Mouse (Mus musculus) ES-E14 (cell line): ENCODE data around the gene Mogat1. TPM values are rescaled to one million over a fixed set of nuclear protein-coding genes. Genes with fewer than 3 reads are reported as not detected.
A peak's percentile ranks its signal among the peaks of the same experiment; 100 is the strongest.
"Not testable (repeated sequence)": the region's sequence is repeated elsewhere in the genome, so short reads cannot be mapped to it uniquely, and the experiment has no call there.

Source experiments
- DNase-seq: peaks from one replicate; pipeline ENCODE4 v3.0.0-alpha.2; 2013; ENCODE audit warnings: low read depth, low spot score
- H3K27ac ChIP-seq: 2 replicates; pipeline ENCODE4 v1.5.1; 2012; ENCODE audit warnings: low read depth, mild to moderate bottlenecking, low read length, moderate library complexity, mixed read lengths; ENCODE audit not compliant: poor library complexity, insufficient read depth, severe bottlenecking
- H3K36me3 ChIP-seq: 2 replicates; pipeline ENCODE4 v1.6.1; 2012; ENCODE audit warnings: mild to moderate bottlenecking, low read length, moderate library complexity, mixed read lengths; ENCODE audit not compliant: control insufficient read depth, poor library complexity, insufficient read depth, severe bottlenecking
- H3K4me1 ChIP-seq, 2 experiments: fragments of 150-350 bp in 1 of 2; sonication (generic) in 1 of 2; 2 replicates each; pipeline ENCODE4 v1.6.1; 2012; ENCODE audit warnings: low read length in 2 of 2, mild to moderate bottlenecking in 1 of 2, mixed read lengths in 1 of 2; ENCODE audit not compliant: control insufficient read depth in 2 of 2, insufficient read depth in 2 of 2, poor library complexity in 1 of 2
- H3K4me3 ChIP-seq, 2 experiments: fragments of 150-350 bp in 1 of 2; sonication (generic) in 1 of 2; 2 replicates each; pipeline ENCODE4 v1.5.1; 2012; ENCODE audit warnings: low read length in 2 of 2, low read depth in 1 of 2, mild to moderate bottlenecking in 1 of 2, mixed read lengths in 1 of 2; ENCODE audit not compliant: insufficient read depth in 1 of 2, poor library complexity in 1 of 2, severe bottlenecking in 1 of 2
- H3K9ac ChIP-seq: 2 replicates; pipeline ENCODE4 v1.6.1; 2012; ENCODE audit warnings: low read depth, mild to moderate bottlenecking, low read length, mixed read lengths; ENCODE audit not compliant: poor library complexity, insufficient read depth, severe bottlenecking
- H3K9me3 ChIP-seq: fragments of 150-350 bp; sonication (generic); 2 replicates; pipeline ENCODE4 v1.6.1; 2012; ENCODE audit warnings: low read depth, mild to moderate bottlenecking, low read length; ENCODE audit not compliant: control insufficient read depth, insufficient read depth
- CHD2 ChIP-seq: IDR thresholded peaks from 2 replicates; pipeline ENCODE4 v1.6.1; 2014; ENCODE audit warnings: mild to moderate bottlenecking, low read depth, low read length, inconsistent platforms
- HCFC1 ChIP-seq: IDR thresholded peaks from 2 replicates; pipeline ENCODE4 v1.6.1; 2012; ENCODE audit warnings: low read length, inconsistent platforms, borderline replicate concordance; ENCODE audit not compliant: insufficient read depth
- MAFK ChIP-seq: IDR thresholded peaks from 2 replicates; pipeline ENCODE4 v1.6.1; 2014; ENCODE audit warnings: mild to moderate bottlenecking, low read depth, low read length, inconsistent platforms; ENCODE audit not compliant: insufficient read depth
- ZC3H11A ChIP-seq: IDR thresholded peaks from 2 replicates; pipeline ENCODE4 v1.6.1; 2012; ENCODE audit warnings: low read depth, mild to moderate bottlenecking, inconsistent platforms, low read length, borderline replicate concordance
- ZNF384 ChIP-seq: IDR thresholded peaks from 2 replicates; pipeline ENCODE4 v1.6.1; 2012; ENCODE audit warnings: low read depth, low read length, inconsistent platforms
- in situ Hi-C, 2 experiments: fragments of 600-800 bp; cut with MboI; formaldehyde crosslinking; loops; one replicate each; pipeline ENCODE4 v1.15.1; 2025; ENCODE audit warnings: low sequenced_read_pairs in 2 of 2, inconsistent platforms in 1 of 2; ENCODE audit not compliant: unreplicated experiment in 2 of 2
- total RNA-seq: library from RNA; depleted of rRNA; stranded (reverse); fragments of 300-350 nt; gene quantifications from 2 replicates; pipeline ENCODE4 v1.2.3, GENCODE M21; 2012

Gene Mogat1
- total RNA-seq, 1 experiment: not detected

GRCm38 (mm10) chr1:78488752-78489492 is 21.9 kb upstream of the Mogat1 start, which contains the start of gene Farsb:
Farsb (minus strand) TSS chr1:78488897.
- Histone ChIP-seq H3K9ac (peak within 1 kb of the TSS; percentile 92), H3K9me3 (no peaks in the 10 kb centered on the region), H3K27ac (no peak within 1 kb of the TSS), H3K36me3 (no peaks in the 10 kb centered on the region; the same call in 1 of the 2 replicates), H3K4me1 (peaks cover 0 to 3% of the 10 kb centered on the region in 2 experiments; a peak in 2 of 4 replicates), H3K4me3 (peak within 1 kb of the TSS; percentile 63 to 89)
- TF ChIP-seq HCFC1: no peak
- TF ChIP-seq ZC3H11A: no peak
- no peak for TF ChIP-seq CHD2
- TF ChIP-seq ZNF384: no peak
- TF ChIP-seq MAFK: no peak
- DNase-seq: peak; percentile 97
- in situ Hi-C loops: no loop called here

- in situ Hi-C loops: no loop called here
- no peak overlapping the region for H3K27ac ChIP-seq
- H3K4me1 ChIP-seq: peaks cover 0 to 3% of the 10 kb centered on the region in 2 experiments; a peak in 2 of 4 replicates
- no peak for DNase-seq
- TF ChIP-seq CHD2 (no peak), ZC3H11A (no peak), ZNF384 (no peak), HCFC1 (no peak), MAFK (no peak)
- H3K4me3 ChIP-seq: peak overlapping the region in 1 of 2 experiments; percentile 63; a peak in 1 of 4 replicates
- H3K9ac ChIP-seq: no peak overlapping the region
- no peaks in the 10 kb centered on the region for H3K9me3 ChIP-seq
- no peaks in the 10 kb centered on the region; the same call in 1 of the 2 replicates for H3K36me3 ChIP-seq
Observed at GRCm38 (mm10) chr1:78490143-78490542, 20.6 kb upstream of the Mogat1 start.

GRCm38 (mm10) chr1:78501036-78501435 is 9.8 kb upstream of the Mogat1 start:
- H3K36me3 ChIP-seq: no peaks in the 10 kb centered on the region
- no peak overlapping the region for H3K4me3 ChIP-seq
- in situ Hi-C loops: no loop called here
- TF ChIP-seq CHD2: no peak
- TF ChIP-seq HCFC1: no peak
- TF ChIP-seq ZC3H11A: no peak
- TF ChIP-seq ZNF384: no peak
- TF ChIP-seq MAFK: no peak
- H3K9ac ChIP-seq: no peak overlapping the region
- H3K27ac ChIP-seq: no peak overlapping the region
- no peaks in the 10 kb centered on the region for H3K4me1 ChIP-seq
- H3K9me3 ChIP-seq: no peaks in the 10 kb centered on the region; the same call in 1 of the 2 replicates
- DNase-seq: no peak

- DNase-seq, H3K36me3 ChIP-seq, H3K9me3 ChIP-seq, H3K27ac ChIP-seq, H3K9ac ChIP-seq, H3K4me3 ChIP-seq, in situ Hi-C loops, H3K4me1 ChIP-seq: not testable (repeated sequence)
Observed at GRCm38 (mm10) chr1:78501856-78502255, 8.9 kb upstream of the Mogat1 start.

- no peak for DNase-seq
- Histone ChIP-seq H3K4me1 (no peaks in the 10 kb centered on the region), H3K36me3 (no peaks in the 10 kb centered on the region), H3K27ac (no peak overlapping the region), H3K9me3 (no peaks in the 10 kb centered on the region), H3K9ac (no peak overlapping the region), H3K4me3 (no peak overlapping the region)
- TF ChIP-seq MAFK (no peak), HCFC1 (no peak)
- in situ Hi-C loops: no loop called here
Observed at GRCm38 (mm10) chr1:78502527-78502926, 8.3 kb upstream of the Mogat1 start.
